Mouse (Mus musculus) liver, embryonic 14.5 days (tissue): ENCODE measurements at regions not wholly inside any gene's neighbourhood (a gene's known extent, or its start where the extent isn't known, plus 50 kb on each side); places are given as distances from the start of the nearest gene placed in this dataset.

Experiments
- ATAC-seq: fragments of 200-750 bp; cut with Nextera tagmentation; 2 replicates; pipeline ENCODE4 v1.8.0; 2017; ENCODE audit warnings: moderate number of reproducible peaks, mild to moderate bottlenecking, moderate library complexity; ENCODE audit not compliant: insufficient read depth
- DNase-seq, 3 experiments: peaks; one replicate each; pipeline ENCODE4 v3.0.0-alpha.2; 2012 to 2013; ENCODE audit warnings: low read depth in 3 of 3, low spot score in 3 of 3
- H3K27ac ChIP-seq: fragments of 300-500 bp; sonication (generic); 2 replicates; pipeline ENCODE4 v1.5.1; 2014; ENCODE audit warnings: moderate library complexity, mild to moderate bottlenecking, control low read depth, inconsistent platforms
- H3K27me3 ChIP-seq: fragments of 300-500 bp; sonication (generic); 2 replicates; pipeline ENCODE4 v1.6.1; 2014; ENCODE audit warnings: mild to moderate bottlenecking, low read length, moderate library complexity; ENCODE audit not compliant: control insufficient read depth, insufficient read depth
- H3K36me3 ChIP-seq: fragments of 300-500 bp; sonication (generic); replicated peaks from 2 replicates; pipeline ENCODE4 v1.6.1; 2014; ENCODE audit warnings: low read depth; ENCODE audit not compliant: control insufficient read depth, insufficient read depth
- H3K4me1 ChIP-seq, 2 experiments: fragments of 200-500 bp in 1 of 2; fragments of 300-500 bp in 1 of 2; sonication (generic) in 1 of 2; replicated peaks; 2 replicates each; pipeline ENCODE4 v1.6.1; 2012 to 2014; ENCODE audit warnings: antibody characterized with exemption in 1 of 2, inconsistent platforms in 1 of 2, low read length in 1 of 2; ENCODE audit not compliant: control insufficient read depth in 2 of 2, insufficient read depth in 2 of 2
- H3K4me2 ChIP-seq: fragments of 300-500 bp; sonication (generic); 2 replicates; pipeline ENCODE4 v1.6.1; 2014; ENCODE audit warnings: low read depth, mild to moderate bottlenecking, control low read depth, moderate library complexity
- H3K4me3 ChIP-seq, 2 experiments: fragments of 200-500 bp in 1 of 2; fragments of 300-500 bp in 1 of 2; sonication (generic) in 1 of 2; 2 replicates each; pipeline ENCODE4 v1.5.1; 2012 to 2014; ENCODE audit warnings: low read depth in 2 of 2, low read length in 2 of 2, mild to moderate bottlenecking in 2 of 2, control low read depth in 1 of 2, inconsistent platforms in 1 of 2, moderate library complexity in 1 of 2; ENCODE audit not compliant: insufficient read depth in 1 of 2
- H3K9ac ChIP-seq: fragments of 300-500 bp; sonication (generic); replicated peaks from 2 replicates; pipeline ENCODE4 v1.6.1; 2014; ENCODE audit warnings: mild to moderate bottlenecking, control low read depth, moderate library complexity
- H3K9me3 ChIP-seq: fragments of 300-500 bp; sonication (generic); 2 replicates; pipeline ENCODE4 v1.6.1; 2016; ENCODE audit warnings: low read length, mixed read lengths; ENCODE audit not compliant: control insufficient read depth
- CTCF ChIP-seq: IDR thresholded peaks from 2 replicates; pipeline ENCODE4 v1.5.1; 2016; ENCODE audit warnings: antibody characterized with exemption, low read depth, control low read depth
- EP300 ChIP-seq: IDR thresholded peaks from 2 replicates; pipeline ENCODE4 v1.6.1; 2016; ENCODE audit warnings: antibody characterized with exemption, low read depth
- WGBS: fragments of 180-500 bp; shearing (Covaris S2); extraction: QIAGEN DNeasy Blood & Tissue Kit; methylation state at CpG from one replicate; pipeline ENCODE4 v1.1.7; 2014; ENCODE audit not compliant: insufficient replicate concordance; 5-methylcytosine and 5-hydroxymethylcytosine counted together

DNA sequence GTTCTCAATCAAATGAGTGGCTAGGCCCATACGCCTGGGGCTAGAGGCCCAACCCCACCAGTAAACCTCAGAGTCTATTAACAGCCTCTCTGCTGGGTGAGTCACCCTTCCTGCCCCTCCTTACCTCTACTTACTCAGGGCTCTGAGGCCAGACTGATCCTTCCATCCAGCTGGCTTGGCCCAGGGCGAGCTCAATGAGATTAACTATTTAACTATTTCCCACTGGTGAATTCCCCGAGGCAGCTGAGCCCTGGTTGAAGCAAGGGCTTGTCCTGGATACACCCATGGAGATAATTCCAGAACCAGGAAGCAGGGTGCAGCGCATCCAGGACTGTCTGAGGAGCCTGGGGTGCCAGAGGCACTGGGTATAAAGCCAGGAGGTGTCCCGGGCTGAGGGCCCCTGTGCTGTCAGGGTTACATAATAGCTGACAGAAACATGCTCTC, 74.6 kb upstream of the Mrps10 start:
- H3K36me3 ChIP-seq, result no peaks in the 10 kb centered on the region
- WGBS, result 22% methylated on average over 5 of the region's 5 CpGs
- H3K27ac ChIP-seq, result no peak overlapping the region
- TF ChIP-seq CTCF, result no peak
- no peaks in the 10 kb centered on the region for H3K9me3 ChIP-seq
- ATAC-seq (no peak), DNase-seq (no peak)
- H3K4me2 ChIP-seq, result no peak overlapping the region
- H3K9ac ChIP-seq, result no peak overlapping the region
- H3K4me3 ChIP-seq, result no peak overlapping the region
- H3K27me3 ChIP-seq, result no peaks in the 10 kb centered on the region
- peaks cover 0 to 24% of the 10 kb centered on the region in 2 experiments; a peak in 2 of 4 replicates for H3K4me1 ChIP-seq

- 38% methylated on average over 8 of the region's 8 CpGs for WGBS
- Histone ChIP-seq H3K4me2 (no peak overlapping the region), H3K4me3 (no peak overlapping the region), H3K27me3 (no peaks in the 10 kb centered on the region), H3K36me3 (no peaks in the 10 kb centered on the region), H3K27ac (no peak overlapping the region), H3K9me3 (no peaks in the 10 kb centered on the region), H3K4me1 (peaks cover 0 to 24% of the 10 kb centered on the region in 2 experiments; a peak in 2 of 4 replicates), H3K9ac (no peak overlapping the region)
- no peak for ATAC-seq
- DNase-seq, result no peak
- TF ChIP-seq EP300 (no peak), CTCF (no peak)
Observed at GRCm38 (mm10) chr17:47293178-47293577, 75.5 kb upstream of the Mrps10 start.

DNA sequence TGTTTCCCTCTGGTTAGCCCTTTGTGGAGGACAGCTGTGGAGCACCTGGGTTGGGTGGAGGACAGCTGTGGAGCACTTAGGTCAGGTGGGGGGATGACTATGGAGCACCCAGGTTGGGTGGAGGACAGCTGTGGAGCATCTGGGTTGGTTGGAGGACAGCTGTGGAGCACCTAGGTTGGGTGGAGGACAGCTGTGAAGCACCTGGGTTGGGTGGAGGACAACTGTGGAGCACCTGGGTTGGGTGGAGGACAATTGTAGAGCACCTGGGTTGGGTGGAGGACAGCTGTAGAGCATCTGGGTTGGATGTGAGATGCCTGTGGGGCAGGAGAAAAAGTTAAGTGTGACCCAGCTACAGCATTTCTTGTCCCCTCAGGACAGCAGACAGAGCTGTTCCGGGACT, 77.1 kb upstream of the Mrps10 start:
- Histone ChIP-seq H3K27ac (no peak overlapping the region), H3K4me3 (no peak overlapping the region), H3K27me3 (no peaks in the 10 kb centered on the region), H3K4me1 (peaks cover 0 to 24% of the 10 kb centered on the region in 2 experiments; a peak in 2 of 4 replicates), H3K9ac (no peak overlapping the region), H3K36me3 (no peaks in the 10 kb centered on the region), H3K4me2 (no peak overlapping the region), H3K9me3 (no peaks in the 10 kb centered on the region)
- ATAC-seq (no peak), DNase-seq (no peak)
- 79% methylated on average over 1 of the region's 1 CpGs for WGBS
- TF ChIP-seq CTCF, result no peak
- no peak for TF ChIP-seq EP300

DNA sequence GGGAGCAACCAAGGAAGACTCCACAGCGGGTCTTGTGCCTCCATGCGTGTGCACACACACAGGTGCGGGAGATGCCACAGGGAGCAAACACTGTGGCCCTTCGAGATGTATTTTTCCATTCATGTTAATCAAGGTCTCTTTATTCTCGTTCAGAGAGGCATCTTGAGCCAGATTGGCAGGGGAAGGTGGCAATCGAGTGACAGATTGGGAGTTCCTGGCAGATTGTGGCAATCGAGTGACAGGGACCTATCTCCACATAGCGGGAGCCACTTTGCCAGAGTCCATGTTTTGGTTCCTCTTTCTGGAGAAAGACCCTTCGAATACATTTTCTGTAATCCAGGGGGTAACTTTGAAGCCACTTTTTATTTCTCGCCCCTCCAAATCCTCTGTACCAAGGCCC, 83.1 kb upstream of the Mrps10 start:
- TF ChIP-seq EP300, result no peak
- TF ChIP-seq CTCF, result no peak
- no peaks in the 10 kb centered on the region for H3K36me3 ChIP-seq
- no peaks in the 10 kb centered on the region for H3K4me1 ChIP-seq
- no peak overlapping the region for H3K4me3 ChIP-seq
- ATAC-seq (no peak), DNase-seq (no peak)
- H3K27me3 ChIP-seq, result no peaks in the 10 kb centered on the region
- H3K9ac ChIP-seq, result no peak overlapping the region
- H3K27ac ChIP-seq, result no peak overlapping the region
- H3K9me3 ChIP-seq, result no peaks in the 10 kb centered on the region
- WGBS, result 60% methylated on average over 10 of the region's 10 CpGs
- H3K4me2 ChIP-seq, result no peak overlapping the region

DNA sequence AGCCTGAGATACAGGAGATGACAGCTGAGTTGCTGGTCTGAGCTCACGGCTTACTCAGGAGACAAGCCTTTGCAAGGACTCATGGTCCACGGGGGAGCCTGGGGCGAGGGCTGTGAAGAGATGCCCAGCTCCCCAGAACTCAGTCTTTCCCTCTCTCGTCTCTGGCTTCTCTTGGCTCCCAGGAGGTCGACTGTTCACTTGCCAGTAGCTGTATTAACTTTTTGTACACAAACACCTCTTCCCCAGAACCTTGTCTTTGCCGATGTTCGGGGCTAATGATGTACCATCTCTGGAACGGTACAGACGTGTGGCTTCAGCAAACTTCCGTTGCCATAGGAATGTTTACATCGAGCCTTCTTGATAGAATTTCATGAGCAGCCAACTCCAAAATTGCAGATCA, 84.5 kb upstream of the Mrps10 start:
- H3K9me3 ChIP-seq, result no peaks in the 10 kb centered on the region
- DNase-seq (no peak), ATAC-seq (no peak)
- TF ChIP-seq CTCF, result no peak
- TF ChIP-seq EP300, result no peak
- no peak overlapping the region for H3K27ac ChIP-seq
- WGBS, result 70% methylated on average over 11 of the region's 11 CpGs
- H3K4me3 ChIP-seq, result no peak overlapping the region
- H3K27me3 ChIP-seq, result no peaks in the 10 kb centered on the region
- no peak overlapping the region for H3K4me2 ChIP-seq
- H3K36me3 ChIP-seq, result no peaks in the 10 kb centered on the region
- no peak overlapping the region for H3K9ac ChIP-seq
- no peaks in the 10 kb centered on the region for H3K4me1 ChIP-seq
